9 mouse cellular contexts compared by ENCODE assay signal in genomic region chr2:85252343-85253285, GRCm38 (mm10). TPM values are rescaled to one million over a fixed set of nuclear protein-coding genes. Genes with fewer than 3 reads are reported as not detected.
DNase-seq lines count a peak whose midpoint lies in the region; ATAC-seq and TF ChIP-seq lines count a peak whose summit lies in the region.
"Had no signal": no experiment of that assay in that cellular context is flagged by ENCODE, and none has a peak within 500 bp of the region (broad histone marks: within the 10 kb centered on the region; RNA-seq: fewer than 3 reads in every experiment).

No protein-coding gene starts in this region.

- H3K27me3 ChIP-seq in hindbrain, embryonic 12.5 days = no peaks in the 10 kb centered on the region
- no peaks in the 10 kb centered on the region for H3K27me3 ChIP-seq in hindbrain, embryonic 14.5 days (ENCODE audit: control insufficient read depth, insufficient read depth, low read length)
- H3K27me3 ChIP-seq in lung, embryonic 14.5 days (ENCODE audit: insufficient read depth, low read length) = no peaks in the 10 kb centered on the region
- no peaks in the 10 kb centered on the region for H3K27me3 ChIP-seq in thymus, adult 2 months (ENCODE audit: control insufficient read depth, insufficient read depth, low read length)
- H3K27me3 ChIP-seq in liver, embryonic 11.5 days (replicated peaks; ENCODE audit: control insufficient read depth, insufficient read depth, low read length) = no peaks in the 10 kb centered on the region

- intact Hi-C loops in heart, postnatal 36 days (cut with DNase I) = loop anchor here (1.0 kb wide), 1 partner anchor 28 kb away; no protein-coding TSS in a partner anchor

- H3K4me2 ChIP-seq in hindbrain, embryonic 12.5 days (replicated peaks) = no peak overlapping the region
- no peak overlapping the region for H3K4me2 ChIP-seq in hindbrain, embryonic 14.5 days (replicated peaks)
- H3K4me2 ChIP-seq in lung, embryonic 14.5 days = 0 out of 2 replicates have a peak overlapping the region, but pooled peaks have one; percentile 7
- no peak overlapping the region for H3K4me2 ChIP-seq in liver, embryonic 11.5 days

- H3K27ac ChIP-seq in hindbrain, embryonic 12.5 days = no peak overlapping the region
- H3K27ac ChIP-seq in hindbrain, embryonic 14.5 days = no peak overlapping the region
- H3K27ac ChIP-seq in lung, embryonic 14.5 days (ENCODE audit: low read depth) = peak overlapping the region; percentile 12; the same call in 1 of the 2 replicates
- H3K27ac ChIP-seq in thymus, adult 2 months (ENCODE audit: control insufficient read depth, insufficient read depth, low read length) = no peak overlapping the region
- H3K27ac ChIP-seq in liver, embryonic 11.5 days (ENCODE audit: low read depth, low read length) = no peak overlapping the region

- 47% methylated on average over 16 of the region's 16 CpGs for WGBS in hindbrain, embryonic 12.5 days
- 44% methylated on average over 16 of the region's 16 CpGs for WGBS in hindbrain, embryonic 14.5 days
- WGBS in lung, embryonic 14.5 days = 37% methylated on average over 16 of the region's 16 CpGs
- 56% methylated on average over 16 of the region's 16 CpGs for WGBS in thymus, adult 2 months
- WGBS in liver, embryonic 11.5 days = 43% methylated on average over 16 of the region's 16 CpGs

- no peak for DNase-seq in hindbrain, embryonic 14.5 days (ENCODE audit: low spot score)
- DNase-seq in embryo, embryonic 9.5 days (ENCODE audit: extremely low spot score) = peak; percentile 10
- DNase-seq in heart, postnatal 36 days = peak; percentile 31 to 33
- DNase-seq in lung, embryonic 14.5 days = peak; percentile 31
- DNase-seq in thymus, adult 2 months = no peak
- DNase-seq in ovary, adult 18-20 months (ENCODE audit: low spot score) = no peak
- DNase-seq in liver, embryonic 11.5 days (ENCODE audit: low spot score) = no peak

- TF ChIP-seq CTCF in lung, embryonic 14.5 days (IDR thresholded peaks at IDR 0.05; ENCODE audit: low read depth) = no peak
- TF ChIP-seq CTCF in thymus, adult 2 months (IDR thresholded peaks at IDR 0.05; ENCODE audit: borderline replicate concordance, control insufficient read depth, extremely low read depth, insufficient read depth, low read length, poor library complexity) = no peak

- ATAC-seq in hindbrain, embryonic 12.5 days (ENCODE audit: low FRiP score) = 0 out of 2 replicates have a peak, but pooled peaks have one; percentile 32
- no peak for ATAC-seq in hindbrain, embryonic 14.5 days (ENCODE audit: low FRiP score)
- peak; percentile 65 for ATAC-seq in lung, embryonic 14.5 days (ENCODE audit: insufficient read depth)
- ATAC-seq in liver, embryonic 11.5 days (replicated peaks; ENCODE audit: low FRiP score) = no peak

- no peak for TF ChIP-seq POLR2A in thymus, adult 2 months (IDR thresholded peaks at IDR 0.05; ENCODE audit: control insufficient read depth, extremely low read depth, insufficient read depth, low read length, poor library complexity)

- H3K9me3 ChIP-seq in hindbrain, embryonic 12.5 days (replicated peaks) = no peaks in the 10 kb centered on the region
- no peaks in the 10 kb centered on the region for H3K9me3 ChIP-seq in hindbrain, embryonic 14.5 days (ENCODE audit: control insufficient read depth, low read length)
- H3K9me3 ChIP-seq in lung, embryonic 14.5 days (ENCODE audit: low read depth, low read length) = no peaks in the 10 kb centered on the region
- H3K9me3 ChIP-seq in liver, embryonic 11.5 days (ENCODE audit: control insufficient read depth, low read length) = no peaks in the 10 kb centered on the region
- H3K9me3 ChIP-seq: megakaryocyte, embryonic 14.5 days had no signal

- H3K4me1 ChIP-seq in hindbrain, embryonic 12.5 days = peaks cover 4% of the 10 kb centered on the region; the same call in 1 of the 2 replicates
- no peaks in the 10 kb centered on the region; the same call in 1 of the 2 replicates for H3K4me1 ChIP-seq in hindbrain, embryonic 14.5 days (replicated peaks; ENCODE audit: control insufficient read depth, insufficient read depth, low read length)
- H3K4me1 ChIP-seq in lung, embryonic 14.5 days (ENCODE audit: insufficient read depth) = no peaks in the 10 kb centered on the region
- no peaks in the 10 kb centered on the region for H3K4me1 ChIP-seq in thymus, adult 2 months (replicated peaks; ENCODE audit: control insufficient read depth, insufficient read depth, low read length)
- H3K4me1 ChIP-seq in liver, embryonic 11.5 days (replicated peaks; ENCODE audit: control insufficient read depth, insufficient read depth, low read length) = no peaks in the 10 kb centered on the region

- H3K9ac ChIP-seq in hindbrain, embryonic 12.5 days = no peak overlapping the region
- H3K9ac ChIP-seq in hindbrain, embryonic 14.5 days = no peak overlapping the region
- no peak overlapping the region for H3K9ac ChIP-seq in lung, embryonic 14.5 days
- no peak overlapping the region for H3K9ac ChIP-seq in liver, embryonic 11.5 days (ENCODE audit: low read depth, low read length)

- H3K4me3 ChIP-seq in hindbrain, embryonic 12.5 days = no peak overlapping the region
- H3K4me3 ChIP-seq in hindbrain, embryonic 14.5 days (replicated peaks; ENCODE audit: low read length) = no peak overlapping the region
- H3K4me3 ChIP-seq in lung, embryonic 14.5 days (ENCODE audit: low read depth, low read length) = no peak overlapping the region
- no peak overlapping the region for H3K4me3 ChIP-seq in thymus, adult 2 months (ENCODE audit: control insufficient read depth, insufficient read depth, low read length)
- no peak overlapping the region for H3K4me3 ChIP-seq in liver, embryonic 11.5 days (ENCODE audit: low read depth, low read length)
- H3K4me3 ChIP-seq: megakaryocyte, embryonic 14.5 days had no signal

- no peaks in the 10 kb centered on the region for H3K36me3 ChIP-seq in hindbrain, embryonic 12.5 days
- H3K36me3 ChIP-seq in hindbrain, embryonic 14.5 days (replicated peaks; ENCODE audit: control insufficient read depth, insufficient read depth) = no peaks in the 10 kb centered on the region
- H3K36me3 ChIP-seq in lung, embryonic 14.5 days (ENCODE audit: insufficient read depth) = no peaks in the 10 kb centered on the region
- no peaks in the 10 kb centered on the region for H3K36me3 ChIP-seq in thymus, adult 2 months (ENCODE audit: control insufficient read depth, insufficient read depth, low read length)
- no peaks in the 10 kb centered on the region for H3K36me3 ChIP-seq in liver, embryonic 11.5 days (ENCODE audit: control insufficient read depth, insufficient read depth, low read length)

RNA-seq across cellular contexts. Expression of gene Lrrc55, which starts 55.6 kb away (rescaled TPM):
- polyA plus RNA-seq in hindbrain, embryonic 12.5 days (2016; fragmentation: Nextera tagmentation; extraction: Ambion mirVana) = 3.1 TPM in 2 replicates
- 9.7 and 13.0 TPM in 2 replicates for polyA plus RNA-seq in hindbrain, embryonic 14.5 days (2014; fragmentation: Nextera tagmentation; extraction: Ambion mirVana)
- total RNA-seq in heart, postnatal 36 days (2021) = 1 to 10 TPM; 1.8 to 2.0 TPM
- polyA plus RNA-seq in lung, embryonic 14.5 days (2014; fragmentation: Nextera tagmentation; extraction: Ambion mirVana) = 0.09 and 0.33 TPM in 2 replicates
- polyA plus RNA-seq in thymus, adult 2 months (2012; rRNA removed) = 0.48 and 0.50 TPM in 2 replicates
- 0.32 and 0.51 TPM in 2 replicates for polyA plus RNA-seq in liver, embryonic 11.5 days (2014; fragmentation: Nextera tagmentation; extraction: Ambion mirVana)

Comparison
In these comparisons a context has a peak if more than half of its experiments do, and no peak if none do; other contexts are left out.
1. ATAC-seq: peak in hindbrain, embryonic 12.5 days (single experiment) and lung, embryonic 14.5 days (single experiment); none in hindbrain, embryonic 14.5 days (single experiment) and liver, embryonic 11.5 days (single experiment).
2. DNase-seq: peak in embryo, embryonic 9.5 days (single experiment), heart, postnatal 36 days (2 of 2) and lung, embryonic 14.5 days (single experiment); none in hindbrain, embryonic 14.5 days (single experiment), thymus, adult 2 months (single experiment), ovary, adult 18-20 months (single experiment) and liver, embryonic 11.5 days (single experiment).